Mouse (Mus musculus) liver, postnatal 0 days (tissue): Measurements from ENCODE around the gene Zcchc17. TPM values are rescaled to one million over a fixed set of nuclear protein-coding genes. Genes with fewer than 3 reads are reported as not detected.
A peak's percentile ranks its signal among the peaks of the same experiment; 100 is the strongest.

Experiments used
- ATAC-seq: fragments of 200-750 bp; cut with Nextera tagmentation; 2 replicates; pipeline ENCODE4 v1.8.0; 2017; ENCODE audit warnings: mild to moderate bottlenecking, moderate library complexity
- DNase-seq: peaks from one replicate; pipeline ENCODE4 v3.0.0-alpha.2; 2016
- H3K27ac ChIP-seq: fragments of 300-500 bp; sonication (generic); 2 replicates; pipeline ENCODE4 v1.5.1; 2014; ENCODE audit warnings: antibody characterized with exemption, moderate library complexity, mild to moderate bottlenecking, low read depth
- H3K27me3 ChIP-seq: fragments of 300-500 bp; sonication (generic); 2 replicates; pipeline ENCODE4 v1.6.1; 2014; ENCODE audit warnings: low read length, control low read depth, mixed read lengths; ENCODE audit not compliant: insufficient read depth
- H3K36me3 ChIP-seq: fragments of 300-500 bp; sonication (generic); replicated peaks from 2 replicates; pipeline ENCODE4 v1.6.1; 2014; ENCODE audit warnings: mild to moderate bottlenecking, control low read depth, low read length, moderate library complexity, mixed read lengths; ENCODE audit not compliant: insufficient read depth
- H3K4me1 ChIP-seq: fragments of 300-500 bp; sonication (generic); 2 replicates; pipeline ENCODE4 v1.6.1; 2014; ENCODE audit warnings: antibody characterized with exemption, mild to moderate bottlenecking, control low read depth; ENCODE audit not compliant: insufficient read depth
- H3K4me2 ChIP-seq: fragments of 300-500 bp; sonication (generic); 2 replicates; pipeline ENCODE4 v1.6.1; 2014; ENCODE audit warnings: low read depth, mild to moderate bottlenecking, low read length, moderate library complexity, mixed read lengths
- H3K4me3 ChIP-seq: fragments of 300-500 bp; sonication (generic); 2 replicates; pipeline ENCODE4 v1.5.1; 2014; ENCODE audit warnings: low read depth, low read length
- H3K9ac ChIP-seq: fragments of 300-500 bp; sonication (generic); replicated peaks from 2 replicates; pipeline ENCODE4 v1.6.1; 2014; ENCODE audit warnings: mild to moderate bottlenecking, moderate library complexity
- H3K9me3 ChIP-seq: fragments of 300-500 bp; sonication (generic); 2 replicates; pipeline ENCODE4 v1.6.1; 2016; ENCODE audit warnings: mild to moderate bottlenecking, control low read depth, low read length, mixed read lengths
- CTCF ChIP-seq: sonication (generic); IDR thresholded peaks from 2 replicates; pipeline ENCODE4 v1.5.1; 2016; ENCODE audit warnings: antibody characterized with exemption, low read depth
- EP300 ChIP-seq: IDR thresholded peaks from 2 replicates; pipeline ENCODE4 v1.6.1; 2016; ENCODE audit warnings: antibody characterized with exemption, low read depth, mild to moderate bottlenecking
- WGBS: fragments of 180-500 bp; shearing (Covaris S2); extraction: QIAGEN DNeasy Blood & Tissue Kit; methylation state at CpG from one replicate; pipeline ENCODE4 v1.1.7; 2014; ENCODE audit not compliant: insufficient replicate concordance; 5-methylcytosine and 5-hydroxymethylcytosine counted together
- polyA plus RNA-seq: library from polyadenylated mRNA; unstranded; fragments of >200 nt; fragmentation: Nextera tagmentation; extraction: Ambion mirVana; gene quantifications from 2 replicates; pipeline ENCODE4 v1.2.1, GENCODE M21; 2015

The Zcchc17 gene
- polyA plus RNA-seq, 1 experiment from 2014 or later = 27.5 TPM

- ATAC-seq = 0 out of 2 replicates have a peak, but pooled peaks have one; percentile 10
- 77% methylated on average over 16 of the region's 16 CpGs for WGBS
Observed at GRCm38 (mm10) chr4:130350690-130351422, 8.9 kb downstream of the Zcchc17 start.

DNA sequence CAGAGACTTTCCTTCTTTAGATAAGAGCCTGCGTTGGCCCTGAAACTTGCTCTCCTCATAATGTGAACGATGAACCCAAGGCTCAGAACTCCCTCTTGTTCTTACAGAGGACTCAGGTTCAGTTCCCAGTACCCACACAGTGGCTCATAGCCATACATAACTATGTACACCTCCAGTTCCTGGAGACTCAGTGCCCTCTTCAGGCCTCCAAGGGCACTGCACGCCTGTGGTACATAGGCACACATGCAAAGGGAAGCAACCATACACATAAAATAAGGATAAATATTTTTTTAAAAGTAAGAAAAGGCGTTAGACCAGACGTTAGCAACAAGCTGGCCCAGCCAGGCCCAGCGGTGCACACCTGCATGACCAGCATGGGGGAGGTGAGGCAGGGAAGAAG, 10.1 kb downstream of the Zcchc17 start:
- TF ChIP-seq EP300 (no peak), CTCF (peak; percentile 58)

More at GRCm38 (mm10) chr4:130350690-130351422, 8.9 kb downstream of the Zcchc17 start:
- Histone ChIP-seq H3K9me3 (no peaks in the 10 kb centered on the region), H3K27me3 (no peaks in the 10 kb centered on the region), H3K4me3 (no peak overlapping the region), H3K4me1 (no peaks in the 10 kb centered on the region), H3K27ac (no peak overlapping the region), H3K4me2 (no peak overlapping the region), H3K9ac (no peak overlapping the region), H3K36me3 (peaks cover 45% of the 10 kb centered on the region)
- TF ChIP-seq EP300 (no peak), CTCF (peak; percentile 21; the same call in 1 of the 2 replicates)
- no peak for DNase-seq

DNA sequence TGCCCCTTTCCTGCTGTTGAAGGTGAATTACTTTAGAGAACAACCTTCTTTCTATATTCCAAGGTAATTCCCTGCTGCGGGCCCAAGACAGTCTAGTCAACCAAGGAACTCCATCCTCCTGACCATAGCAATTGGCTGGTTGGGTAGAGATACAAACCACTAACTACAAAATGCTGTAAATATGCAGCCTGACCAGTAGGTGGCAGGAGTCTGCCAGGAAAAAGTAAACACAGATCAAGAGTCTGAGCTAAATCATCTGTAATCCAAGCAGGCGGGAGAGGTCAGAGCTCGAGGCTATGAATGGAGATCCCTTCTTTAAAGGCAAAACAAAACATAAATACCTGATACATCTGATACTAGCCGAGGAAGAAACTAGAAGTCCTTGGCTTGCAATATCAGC, 18.1 kb downstream of the Zcchc17 start:
- DNase-seq (peak; percentile 65), ATAC-seq (no peak)
- Histone ChIP-seq H3K4me2 (no peak overlapping the region), H3K4me3 (no peak overlapping the region), H3K9me3 (no peaks in the 10 kb centered on the region), H3K36me3 (peaks cover 13% of the 10 kb centered on the region), H3K4me1 (no peaks in the 10 kb centered on the region), H3K27me3 (no peaks in the 10 kb centered on the region), H3K27ac (no peak overlapping the region), H3K9ac (no peak overlapping the region)
- no peak for TF ChIP-seq EP300
- peak; percentile 89 for TF ChIP-seq CTCF
- 27% methylated on average over 4 of the region's 4 CpGs for WGBS

More for the DNA sequence above, 10.1 kb downstream of the Zcchc17 start:
- H3K4me2 ChIP-seq = no peak overlapping the region
- no peak overlapping the region for H3K27ac ChIP-seq
- no peaks in the 10 kb centered on the region for H3K9me3 ChIP-seq
- H3K4me1 ChIP-seq = no peaks in the 10 kb centered on the region
- DNase-seq (no peak), ATAC-seq (no peak)
- WGBS = 89% methylated on average over 6 of the region's 6 CpGs
- H3K9ac ChIP-seq = no peak overlapping the region
- H3K27me3 ChIP-seq = no peaks in the 10 kb centered on the region
- H3K36me3 ChIP-seq = peaks cover 46% of the 10 kb centered on the region
- no peak overlapping the region for H3K4me3 ChIP-seq

DNA sequence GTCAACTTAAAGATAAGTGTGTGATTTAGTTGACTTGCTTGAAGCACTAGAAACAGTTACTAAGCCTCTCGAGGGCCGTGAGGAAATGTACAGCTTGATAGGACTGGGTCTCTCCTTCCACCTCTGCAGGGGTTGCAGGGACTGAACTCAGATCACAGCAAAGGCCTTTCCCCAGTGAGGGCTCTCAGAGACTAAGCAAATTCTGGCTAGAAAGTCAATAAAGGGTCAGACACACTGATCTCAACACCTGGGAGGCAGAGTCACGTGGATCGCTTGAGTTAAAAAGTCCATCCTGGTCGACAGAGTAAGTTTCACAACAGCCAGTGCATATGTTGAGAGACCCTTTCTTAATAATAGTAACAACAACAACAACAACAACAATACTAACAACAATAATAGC, 23.9 kb downstream of the Zcchc17 start:
- Histone ChIP-seq H3K9me3 (no peaks in the 10 kb centered on the region), H3K4me3 (no peak overlapping the region), H3K9ac (no peak overlapping the region), H3K4me1 (no peaks in the 10 kb centered on the region), H3K4me2 (no peak overlapping the region), H3K36me3 (peaks cover 15% of the 10 kb centered on the region), H3K27me3 (no peaks in the 10 kb centered on the region), H3K27ac (no peak overlapping the region)
- no peak for DNase-seq
- peak; percentile 81 for ATAC-seq
- 64% methylated on average over 5 of the region's 5 CpGs for WGBS
- TF ChIP-seq EP300 (no peak), CTCF (no peak)

DNA sequence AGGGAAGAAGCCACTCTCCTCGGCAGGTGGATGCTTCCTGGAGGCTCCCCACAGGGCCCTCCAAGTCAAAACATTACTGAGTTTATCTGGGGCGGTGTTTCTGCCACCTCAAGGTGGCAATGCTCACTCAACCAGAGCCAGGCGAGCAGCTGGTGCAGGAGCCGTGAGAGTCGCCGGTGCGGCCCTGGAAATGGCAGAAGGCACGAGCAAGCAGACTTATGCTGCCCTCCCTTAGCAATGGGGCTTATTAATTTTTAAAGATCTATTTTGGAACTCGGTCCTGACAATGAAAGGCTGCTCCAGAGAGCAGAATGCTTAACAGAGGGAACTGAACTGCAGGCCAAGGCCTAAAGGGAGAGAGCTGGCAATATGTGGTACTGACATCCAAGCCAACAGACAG, 32.4 kb downstream of the Zcchc17 start:
- Histone ChIP-seq H3K4me3 (no peak overlapping the region), H3K9ac (no peak overlapping the region), H3K36me3 (peaks cover 30% of the 10 kb centered on the region), H3K27ac (no peak overlapping the region), H3K4me2 (no peak overlapping the region), H3K4me1 (no peaks in the 10 kb centered on the region), H3K27me3 (no peaks in the 10 kb centered on the region), H3K9me3 (no peaks in the 10 kb centered on the region)
- DNase-seq (no peak), ATAC-seq (no peak)
- WGBS = 86% methylated on average over 9 of the region's 9 CpGs
- TF ChIP-seq EP300 (no peak), CTCF (no peak)

- WGBS = 94% methylated on average over 2 of the region's 2 CpGs
- no peak overlapping the region for H3K4me2 ChIP-seq
- H3K36me3 ChIP-seq = peaks cover 40% of the 10 kb centered on the region
- no peak overlapping the region for H3K4me3 ChIP-seq
- DNase-seq = no peak
- H3K9ac ChIP-seq = no peak overlapping the region
- ATAC-seq = no peak
- H3K9me3 ChIP-seq = no peaks in the 10 kb centered on the region
- H3K27ac ChIP-seq = no peak overlapping the region
- TF ChIP-seq CTCF (no peak), EP300 (no peak)
- no peaks in the 10 kb centered on the region for H3K4me1 ChIP-seq
- no peaks in the 10 kb centered on the region for H3K27me3 ChIP-seq
Observed at GRCm38 (mm10) chr4:130325446-130325845, 34.3 kb downstream of the Zcchc17 start.
